Mouse (Mus musculus) cerebellum, adult 2 months (tissue): ENCODE results near the gene Tmem263. TPM values are rescaled to one million over a fixed set of nuclear protein-coding genes. Genes with fewer than 3 reads are reported as not detected.

ENCODE experiments used
- DNase-seq, 2 experiments: peaks; one replicate each; pipeline ENCODE4 v3.0.0; 2021
- H3K27ac ChIP-seq: fragments of 200-500 bp; 2 replicates; pipeline ENCODE4 v1.5.1; 2012; ENCODE audit warnings: low read length, control low read depth, inconsistent platforms; ENCODE audit not compliant: insufficient read depth
- H3K27me3 ChIP-seq: fragments of 200-500 bp; 2 replicates; pipeline ENCODE4 v1.6.1; 2012; ENCODE audit warnings: inconsistent platforms, mild to moderate bottlenecking, low read length, moderate library complexity; ENCODE audit not compliant: control insufficient read depth, insufficient read depth
- H3K4me1 ChIP-seq: fragments of 200-500 bp; 2 replicates; pipeline ENCODE4 v1.6.1; 2011; ENCODE audit warnings: low read length; ENCODE audit not compliant: control insufficient read depth, insufficient read depth
- H3K4me3 ChIP-seq: fragments of 200-500 bp; replicated peaks from 2 replicates; pipeline ENCODE3; 2011; ENCODE audit warnings: mild to moderate bottlenecking, low read depth, low read length, control low read depth; ENCODE audit not compliant: insufficient read depth
- CTCF ChIP-seq: fragments of 200-500 bp; IDR thresholded peaks from 2 replicates; pipeline ENCODE4 v1.5.1; 2011; ENCODE audit warnings: low read depth, mild to moderate bottlenecking, control low read depth, low read length, moderate library complexity, borderline replicate concordance; ENCODE audit not compliant: insufficient read depth
- POLR2A ChIP-seq: fragments of 200-500 bp; IDR thresholded peaks from 2 replicates; pipeline ENCODE4 v1.6.1; 2011; ENCODE audit warnings: low read length, control low read depth, borderline replicate concordance; ENCODE audit not compliant: insufficient read depth
- WGBS: fragments of 180-500 bp; shearing (Covaris S2); methylation state at CpG from one replicate; pipeline ENCODE4 v1.1.7; 2018; 5-methylcytosine and 5-hydroxymethylcytosine counted together
- polyA plus RNA-seq: library from polyadenylated mRNA; depleted of rRNA; stranded (reverse); fragments of >200 nt; gene quantifications from 2 replicates; pipeline ENCODE4 v1.2.3, GENCODE M21; 2012

The Tmem263 gene
- polyA plus RNA-seq, 1 experiment: 14.2 TPM

GRCm38 (mm10) chr10:85127395-85128287 lies 25.2 kb downstream of the Tmem263 start, which contains the start of gene Mterf2:
TSS of gene Mterf2 (minus strand) at chr10:85128027.
- Histone ChIP-seq H3K4me1 (peaks cover 3% of the 10 kb centered on the region; the same call in 1 of the 2 replicates), H3K4me3 (peak within 1 kb of the TSS; percentile 83), H3K27ac (peak within 1 kb of the TSS; percentile 74), H3K27me3 (no peaks in the 10 kb centered on the region)
- 4% methylated on average over 20 of the region's 20 CpGs for WGBS
- TF ChIP-seq CTCF (no peak; the same call in 1 of the 2 replicates), POLR2A (peak; percentile 57; the same call in 1 of the 2 replicates)
- peak; percentile 96 to 99 for DNase-seq

GRCm38 (mm10) chr10:85128453-85128852 lies 26.0 kb downstream of the Tmem263 start:
- TF ChIP-seq POLR2A: no peak
- no peak for TF ChIP-seq CTCF
- Histone ChIP-seq H3K4me3 (no peak overlapping the region), H3K27ac (no peak overlapping the region), H3K27me3 (no peaks in the 10 kb centered on the region), H3K4me1 (peaks cover 3% of the 10 kb centered on the region; the same call in 1 of the 2 replicates)
- 27% methylated on average over 7 of the region's 7 CpGs for WGBS
- DNase-seq: no peak

- TF ChIP-seq POLR2A (no peak), CTCF (no peak)
- 85% methylated on average over 6 of the region's 6 CpGs for WGBS
Measured at GRCm38 (mm10) chr10:85136573-85136972, 34.1 kb downstream of the Tmem263 start.

GRCm38 (mm10) chr10:85141465-85141864 lies 39.0 kb downstream of the Tmem263 start:
- H3K27me3 ChIP-seq: no peaks in the 10 kb centered on the region
- no peak overlapping the region for H3K4me3 ChIP-seq
- no peak for TF ChIP-seq POLR2A
- no peak for TF ChIP-seq CTCF
- no peak overlapping the region for H3K27ac ChIP-seq
- WGBS: 90% methylated on average over 9 of the region's 9 CpGs
- H3K4me1 ChIP-seq: no peaks in the 10 kb centered on the region; the same call in 1 of the 2 replicates
- DNase-seq: no peak

More at GRCm38 (mm10) chr10:85136573-85136972, 34.1 kb downstream of the Tmem263 start:
- no peak for DNase-seq
- no peaks in the 10 kb centered on the region for H3K4me1 ChIP-seq
- no peaks in the 10 kb centered on the region for H3K27me3 ChIP-seq
- H3K4me3 ChIP-seq: no peak overlapping the region
- no peak overlapping the region for H3K27ac ChIP-seq

DNA sequence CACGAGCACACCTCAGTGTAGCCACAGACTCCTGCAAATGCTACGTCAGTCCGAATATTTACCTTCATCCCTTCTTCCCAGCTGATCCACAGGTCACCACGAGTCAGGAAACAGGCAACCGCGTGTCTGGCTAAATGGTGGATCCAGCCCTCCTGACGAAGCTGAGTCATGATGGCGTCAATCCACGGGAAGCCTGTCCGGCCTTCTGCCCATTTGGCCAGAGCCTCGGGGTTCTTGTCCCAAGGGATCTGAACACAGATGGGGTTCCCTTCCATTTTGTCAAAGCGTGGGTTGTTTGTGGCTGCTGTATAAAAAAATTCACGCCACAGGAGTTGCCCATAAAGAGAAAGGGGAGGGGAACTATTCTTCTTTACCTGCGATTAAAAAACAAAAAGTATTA lies 43.9 kb downstream of the Tmem263 start:
- TF ChIP-seq POLR2A (no peak), CTCF (no peak)
- Histone ChIP-seq H3K4me1 (no peaks in the 10 kb centered on the region; the same call in 1 of the 2 replicates), H3K27me3 (no peaks in the 10 kb centered on the region), H3K4me3 (no peak overlapping the region), H3K27ac (no peak overlapping the region)
- peak; percentile 64 to 76 for DNase-seq
- WGBS: 29% methylated on average over 14 of the region's 14 CpGs

GRCm38 (mm10) chr10:85149226-85149625 lies 46.8 kb downstream of the Tmem263 start:
- no peak overlapping the region for H3K4me3 ChIP-seq
- H3K27me3 ChIP-seq: no peaks in the 10 kb centered on the region
- no peak overlapping the region for H3K27ac ChIP-seq
- 83% methylated on average over 5 of the region's 5 CpGs for WGBS
- DNase-seq: no peak
- no peak for TF ChIP-seq POLR2A
- TF ChIP-seq CTCF: no peak
- H3K4me1 ChIP-seq: no peaks in the 10 kb centered on the region; the same call in 1 of the 2 replicates

DNA sequence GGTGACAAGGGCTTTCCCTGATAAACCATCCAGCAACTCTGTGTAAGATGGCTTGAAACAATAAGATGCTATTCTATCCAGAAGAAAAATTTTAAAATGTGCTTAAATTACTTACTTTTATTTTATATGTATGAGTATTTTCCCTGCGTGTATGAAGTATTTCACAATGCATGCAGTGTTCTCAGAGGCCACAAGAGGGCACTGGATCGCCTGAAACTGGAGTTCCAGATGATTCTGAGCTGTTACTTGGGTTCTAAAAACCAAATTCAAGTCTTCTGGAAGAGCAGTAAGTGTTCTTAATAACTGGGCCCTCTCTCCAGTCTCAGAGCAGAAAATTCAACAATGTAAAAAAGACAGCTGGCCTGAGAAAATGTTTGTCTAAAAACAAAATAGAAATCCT lies 51.8 kb downstream of the Tmem263 start:
- no peaks in the 10 kb centered on the region for H3K27me3 ChIP-seq
- no peak overlapping the region for H3K4me3 ChIP-seq
- 6% methylated on average over 2 of the region's 2 CpGs for WGBS
- H3K27ac ChIP-seq: no peak overlapping the region
- no peak for TF ChIP-seq POLR2A
- peak; percentile 64; the same call in 1 of the 2 replicates for TF ChIP-seq CTCF
- peak; percentile 68 to 77 for DNase-seq
- peaks cover 8% of the 10 kb centered on the region for H3K4me1 ChIP-seq
